Mouse (Mus musculus) limb, embryonic 14.5 days (tissue): ENCODE measurements around the gene Olfr1364. TPM values are rescaled to one million over a fixed set of nuclear protein-coding genes. Genes with fewer than 3 reads are reported as not detected.
A peak's percentile ranks its signal among the peaks of the same experiment; 100 is the strongest.

ENCODE experiments used
- ATAC-seq: fragments of 200-750 bp; cut with Nextera tagmentation; 2 replicates; pipeline ENCODE4 v1.8.0; 2017; ENCODE audit warnings: low read depth, moderate number of reproducible peaks, moderate TSS enrichment; ENCODE audit not compliant: low FRiP score
- DNase-seq: peaks from one replicate; pipeline ENCODE4 v3.0.0-alpha.2; 2015; ENCODE audit warnings: low spot score
- H3K27ac ChIP-seq: fragments of 300-500 bp; sonication (generic); replicated peaks from 2 replicates; pipeline ENCODE4 v1.5.1; 2014; ENCODE audit warnings: low read depth, mild to moderate bottlenecking, low read length, moderate library complexity, mixed read lengths
- H3K27me3 ChIP-seq: fragments of 300-500 bp; sonication (generic); 2 replicates; pipeline ENCODE4 v1.6.1; 2014; ENCODE audit warnings: low read length, mixed read lengths; ENCODE audit not compliant: control insufficient read depth, insufficient read depth
- H3K36me3 ChIP-seq: fragments of 300-500 bp; sonication (generic); 2 replicates; pipeline ENCODE4 v1.6.1; 2014; ENCODE audit warnings: mild to moderate bottlenecking, low read length, moderate library complexity, mixed read lengths; ENCODE audit not compliant: control insufficient read depth, insufficient read depth
- H3K4me1 ChIP-seq: fragments of 300-500 bp; sonication (generic); 2 replicates; pipeline ENCODE4 v1.6.1; 2014; ENCODE audit warnings: antibody characterized with exemption, low read length, mixed read lengths; ENCODE audit not compliant: control insufficient read depth, insufficient read depth
- H3K4me2 ChIP-seq: fragments of 300-500 bp; sonication (generic); replicated peaks from 2 replicates; pipeline ENCODE4 v1.6.1; 2014; ENCODE audit warnings: low read depth, mild to moderate bottlenecking, low read length, moderate library complexity; ENCODE audit not compliant: severe bottlenecking
- H3K4me3 ChIP-seq: fragments of 300-500 bp; sonication (generic); replicated peaks from 2 replicates; pipeline ENCODE4 v1.5.1; 2014; ENCODE audit warnings: low read length
- H3K9ac ChIP-seq: fragments of 300-500 bp; sonication (generic); 2 replicates; pipeline ENCODE4 v1.6.1; 2014; ENCODE audit warnings: mild to moderate bottlenecking, low read depth, low read length, moderate library complexity; ENCODE audit not compliant: severe bottlenecking
- H3K9me3 ChIP-seq: fragments of 300-500 bp; sonication (generic); 2 replicates; pipeline ENCODE4 v1.6.1; 2016; ENCODE audit warnings: low read length; ENCODE audit not compliant: control insufficient read depth
- POLR2A ChIP-seq: fragments of 200-500 bp; IDR thresholded peaks from 2 replicates; pipeline ENCODE4 v1.8.0; 2012; ENCODE audit warnings: inconsistent platforms, mild to moderate bottlenecking, moderate library complexity, borderline replicate concordance; ENCODE audit not compliant: insufficient read depth, insufficient read length; ENCODE audit errors: extremely low read depth
- WGBS: fragments of 180-500 bp; shearing (Covaris S2); extraction: QIAGEN DNeasy Blood & Tissue Kit; methylation state at CpG from one replicate; pipeline ENCODE4 v1.1.7; 2014; 5-methylcytosine and 5-hydroxymethylcytosine counted together
- polyA plus RNA-seq, 2 experiments: library from polyadenylated mRNA; depleted of rRNA in 1 of 2; stranded (reverse) in 1 of 2; unstranded in 1 of 2; fragments of >200 nt; fragmentation: Nextera tagmentation in 1 of 2; extraction: Ambion mirVana in 1 of 2; gene quantifications; 2 replicates each; pipeline versions ENCODE4 v1.2.1 to v1.2.3; 2012 to 2014

Gene Olfr1364
- not detected in 2 replicates for polyA plus RNA-seq (2012; rRNA removed)
- polyA plus RNA-seq (2014; fragmentation: Nextera tagmentation; extraction: Ambion mirVana), result not detected in 2 replicates

- ATAC-seq, result no peak
- H3K27me3 ChIP-seq, result no peaks in the 10 kb centered on the region
- TF ChIP-seq POLR2A, result no peak
- no peak within 1 kb of the TSS for H3K4me2 ChIP-seq
- H3K9ac ChIP-seq, result no peak within 1 kb of the TSS
- no peak within 1 kb of the TSS for H3K4me3 ChIP-seq
- no peak for DNase-seq
- 89% methylated on average over 2 of the region's 2 CpGs for WGBS
- no peaks in the 10 kb centered on the region for H3K36me3 ChIP-seq
- H3K27ac ChIP-seq, result no peak within 1 kb of the TSS
- no peaks in the 10 kb centered on the region for H3K9me3 ChIP-seq
- no peaks in the 10 kb centered on the region for H3K4me1 ChIP-seq
These were observed at the start of gene Olfr1364 for GRCm38 (mm10) chr13:21581659-21582058. TSS of gene Olfr1364 (minus strand) at chr13:21581759.

- no peaks in the 10 kb centered on the region for H3K36me3 ChIP-seq
- no peaks in the 10 kb centered on the region for H3K4me1 ChIP-seq
- no peak for DNase-seq
- no peak for ATAC-seq
- H3K9me3 ChIP-seq, result no peaks in the 10 kb centered on the region
- no peak within 1 kb of the TSS for H3K9ac ChIP-seq
- H3K4me3 ChIP-seq, result no peak within 1 kb of the TSS
- no peak within 1 kb of the TSS for H3K27ac ChIP-seq
- no peak for TF ChIP-seq POLR2A
- no peak within 1 kb of the TSS for H3K4me2 ChIP-seq
- no peaks in the 10 kb centered on the region for H3K27me3 ChIP-seq
These were observed 32.4 kb upstream of the Olfr1364 start, which contains the start of gene Olfr1362 for GRCm38 (mm10) chr13:21613922-21614321. TSS of gene Olfr1362 (minus strand) at chr13:21614022.

- DNase-seq (no peak), ATAC-seq (no peak)
- no peaks in the 10 kb centered on the region for H3K9me3 ChIP-seq
- WGBS, result 54% methylated on average over 2 of the region's 2 CpGs
- no peak for TF ChIP-seq POLR2A
- H3K4me2 ChIP-seq, result no peak overlapping the region
- H3K27me3 ChIP-seq, result no peaks in the 10 kb centered on the region
- H3K4me3 ChIP-seq, result no peak overlapping the region
- H3K9ac ChIP-seq, result no peak overlapping the region
- no peaks in the 10 kb centered on the region for H3K4me1 ChIP-seq
- no peak overlapping the region for H3K27ac ChIP-seq
- no peaks in the 10 kb centered on the region for H3K36me3 ChIP-seq
These were observed 10.1 kb upstream of the Olfr1364 start for GRCm38 (mm10) chr13:21591618-21592017.

- H3K36me3 ChIP-seq, result no peaks in the 10 kb centered on the region
- H3K27ac ChIP-seq, result no peak within 1 kb of the TSS
- H3K4me3 ChIP-seq, result no peak within 1 kb of the TSS
- H3K9me3 ChIP-seq, result no peaks in the 10 kb centered on the region
- no peak within 1 kb of the TSS for H3K4me2 ChIP-seq
- H3K4me1 ChIP-seq, result no peaks in the 10 kb centered on the region
- H3K27me3 ChIP-seq, result no peaks in the 10 kb centered on the region
- no peak for ATAC-seq
- TF ChIP-seq POLR2A, result no peak
- no peak within 1 kb of the TSS for H3K9ac ChIP-seq
- WGBS, result 59% methylated on average over 1 of the region's 1 CpGs
- DNase-seq, result no peak
These were observed 21.8 kb downstream of the Olfr1364 start, which contains the start of gene Olfr1535 for GRCm38 (mm10) chr13:21559793-21560192. TSS of gene Olfr1535 (minus strand) at chr13:21559893.

GRCm38 (mm10) chr13:21550416-21551110 is 31.0 kb downstream of the Olfr1364 start:
- Histone ChIP-seq H3K27ac (no peak overlapping the region), H3K4me1 (no peaks in the 10 kb centered on the region), H3K9me3 (no peaks in the 10 kb centered on the region), H3K4me3 (no peak overlapping the region), H3K4me2 (no peak overlapping the region), H3K9ac (no peak overlapping the region), H3K27me3 (no peaks in the 10 kb centered on the region), H3K36me3 (no peaks in the 10 kb centered on the region)
- 58% methylated on average over 3 of the region's 3 CpGs for WGBS
- no peak for TF ChIP-seq POLR2A
- DNase-seq (peak; percentile 3), ATAC-seq (no peak)
